8 mouse cellular contexts compared by ENCODE assay signal in the genomic region with DNA sequence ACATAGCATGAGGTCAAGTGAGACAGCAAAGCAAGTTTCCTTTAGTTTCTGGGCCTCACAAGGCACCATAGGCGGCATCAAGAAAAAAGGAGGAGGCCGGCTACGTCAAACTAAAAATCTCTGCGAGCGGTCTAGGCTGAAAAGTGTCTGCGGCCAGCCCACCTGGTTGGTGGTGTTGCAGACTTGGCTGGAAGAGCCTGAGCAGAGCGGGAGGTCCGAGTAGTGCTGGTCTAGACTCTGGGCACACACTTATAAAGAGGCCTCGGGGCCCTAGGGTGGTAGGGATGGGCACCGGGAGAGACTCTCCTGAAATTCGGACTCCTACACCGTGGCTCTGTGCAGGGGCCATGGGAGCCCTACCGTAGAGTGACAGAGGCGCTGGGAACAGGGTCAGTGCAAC. TPM values are rescaled to one million over a fixed set of nuclear protein-coding genes. Genes with fewer than 3 reads are reported as not detected.
A peak's percentile ranks its signal among the peaks of the same experiment; 100 is the strongest.
DNase-seq lines count a peak whose midpoint lies in the region; ATAC-seq lines count a peak whose summit lies in the region.

No protein-coding gene starts in this region.

- DNase-seq in lung, postnatal 14 days: no peak
- peak; percentile 84 for DNase-seq in cerebellum, adult 8-10 months
- peak; percentile 32 to 86 for DNase-seq in frontal cortex, adult 2 months (ENCODE audit: extremely low spot score in 1 of 2, low spot score in 1 of 2)
- peak; percentile 58 to 76 for DNase-seq in left cerebral cortex, postnatal 14 days (ENCODE audit: low spot score in 2 of 2)
- DNase-seq in gastrocnemius, adult 18-20 months (ENCODE audit: low spot score): no peak

- WGBS in lung, embryonic 15.5 days: 4% methylated on average over 14 of the region's 14 CpGs
- WGBS in neural tube, embryonic 12.5 days: 3% methylated on average over 14 of the region's 14 CpGs

- H3K36me3 ChIP-seq in lung, embryonic 15.5 days: no peaks in the 10 kb centered on the region
- no peaks in the 10 kb centered on the region for H3K36me3 ChIP-seq in neural tube, embryonic 12.5 days

- no peaks in the 10 kb centered on the region for H3K9me3 ChIP-seq in lung, embryonic 15.5 days
- no peaks in the 10 kb centered on the region for H3K9me3 ChIP-seq in neural tube, embryonic 12.5 days

- H3K27me3 ChIP-seq in lung, embryonic 15.5 days: no peaks in the 10 kb centered on the region; the same call in 1 of the 2 replicates
- H3K27me3 ChIP-seq in neural tube, embryonic 12.5 days (replicated peaks): peaks cover 3% of the 10 kb centered on the region

- ATAC-seq in lung, embryonic 15.5 days (ENCODE audit: borderline replicate concordance, extremely low read depth, low FRiP score, low TSS enrichment): peak; percentile 73; the same call in 1 of the 2 replicates
- ATAC-seq in neural tube, embryonic 12.5 days (ENCODE audit: low FRiP score, low read depth): no peak
- ATAC-seq in CD4-positive, CD25-positive, alpha-beta regulatory T cell, adult 4 months: no peak

- no peak overlapping the region for H3K9ac ChIP-seq in lung, embryonic 15.5 days
- H3K9ac ChIP-seq in neural tube, embryonic 12.5 days: 0 out of 2 replicates have a peak overlapping the region, but pooled peaks have one; percentile 13

- H3K4me1 ChIP-seq in lung, embryonic 15.5 days: peaks cover 12% of the 10 kb centered on the region
- H3K4me1 ChIP-seq in neural tube, embryonic 12.5 days: peaks cover 9% of the 10 kb centered on the region; the same call in 1 of the 2 replicates

- peak overlapping the region; percentile 39 for H3K4me3 ChIP-seq in lung, embryonic 15.5 days
- peak overlapping the region; percentile 30; the same call in 1 of the 2 replicates for H3K4me3 ChIP-seq in neural tube, embryonic 12.5 days

- peak overlapping the region; percentile 61 for H3K4me2 ChIP-seq in lung, embryonic 15.5 days
- H3K4me2 ChIP-seq in neural tube, embryonic 12.5 days (replicated peaks): peak overlapping the region; percentile 63

- intact Hi-C loops in left cerebral cortex, postnatal 14 days (cut with DNase I): loop anchor here (5.0 kb wide), 1 partner anchor 58 kb away; the partner anchor contains the start of gene Mpzl3

- H3K27ac ChIP-seq in lung, embryonic 15.5 days: no peak overlapping the region
- no peak overlapping the region for H3K27ac ChIP-seq in neural tube, embryonic 12.5 days

RNA-seq across cellular contexts. Expression of gene Scn2b, which starts 1.9 kb away (rescaled TPM):
- polyA plus RNA-seq in lung, embryonic 15.5 days (2015; fragmentation: Nextera tagmentation; extraction: Ambion mirVana): 4.0 and 4.2 TPM in 2 replicates
- polyA plus RNA-seq in frontal cortex, adult 2 months (2012; rRNA removed): 82.9 and 83.5 TPM in 2 replicates
- 100 to 1,000 TPM; 174 to 177 TPM for total RNA-seq in left cerebral cortex, postnatal 14 days (2021)
- 4.2 and 4.8 TPM in 2 replicates for polyA plus RNA-seq in neural tube, embryonic 12.5 days (2016; fragmentation: Nextera tagmentation; extraction: Ambion mirVana)
- under 1 TPM; 0.30 to 0.39 TPM for polyA plus RNA-seq in CD4-positive, CD25-positive, alpha-beta regulatory T cell, adult 4 months (2017; shearing (Covaris generic))
- total RNA-seq in gastrocnemius, adult 18-20 months (2021): 1 to 10 TPM; 2.2 to 2.5 TPM

RNA-seq across cellular contexts. Expression of gene Scn4b, which starts 22.5 kb away (rescaled TPM):
- polyA plus RNA-seq in lung, embryonic 15.5 days (2015; fragmentation: Nextera tagmentation; extraction: Ambion mirVana): 0.48 and 0.65 TPM in 2 replicates
- polyA plus RNA-seq in frontal cortex, adult 2 months (2012; rRNA removed): 17.4 and 32.4 TPM in 2 replicates
- total RNA-seq in left cerebral cortex, postnatal 14 days (2021): 10 to 100 TPM; 11.3 to 16.2 TPM
- 0.18 and 0.27 TPM in 2 replicates for polyA plus RNA-seq in neural tube, embryonic 12.5 days (2016; fragmentation: Nextera tagmentation; extraction: Ambion mirVana)
- polyA plus RNA-seq in CD4-positive, CD25-positive, alpha-beta regulatory T cell, adult 4 months (2017; shearing (Covaris generic)): under 1 TPM in 1 of 2 experiments, not detected in 1; 0.07 TPM
- total RNA-seq in gastrocnemius, adult 18-20 months (2021): 100 to 1,000 TPM; 256 to 268 TPM

RNA-seq across cellular contexts. Expression of gene Jaml, which starts 36.7 kb away (rescaled TPM):
- polyA plus RNA-seq in lung, embryonic 15.5 days (2015; fragmentation: Nextera tagmentation; extraction: Ambion mirVana): 0.35 and 0.76 TPM in 2 replicates
- polyA plus RNA-seq in frontal cortex, adult 2 months (2012; rRNA removed): 0.32 and 0.59 TPM in 2 replicates
- total RNA-seq in left cerebral cortex, postnatal 14 days (2021): under 1 TPM; 0.35 to 0.57 TPM
- polyA plus RNA-seq in neural tube, embryonic 12.5 days (2016; fragmentation: Nextera tagmentation; extraction: Ambion mirVana): 0.10 and 0.49 TPM in 2 replicates
- 1 to 10 TPM; 3.8 to 5.3 TPM for polyA plus RNA-seq in CD4-positive, CD25-positive, alpha-beta regulatory T cell, adult 4 months (2017; shearing (Covaris generic))
- under 1 TPM; 0.14 to 0.40 TPM for total RNA-seq in gastrocnemius, adult 18-20 months (2021)

Comparison
In these comparisons a context has a peak if more than half of its experiments do, and no peak if none do; other contexts are left out.
1. DNase-seq: peak in cerebellum, adult 8-10 months (single experiment), frontal cortex, adult 2 months (2 of 2) and left cerebral cortex, postnatal 14 days (2 of 2); none in lung, postnatal 14 days (single experiment) and gastrocnemius, adult 18-20 months (single experiment).
2. RNA of gene Scn2b, which starts 1.9 kb away (polyA plus RNA-seq): 82.9 to 83.5 TPM in frontal cortex, adult 2 months; 4.0 to 4.2 TPM in lung, embryonic 15.5 days, 4.2 to 4.8 TPM in neural tube, embryonic 12.5 days and 0.30 to 0.39 TPM in CD4-positive, CD25-positive, alpha-beta regulatory T cell, adult 4 months; every median in the first group is over 10 times any median in the second.
3. RNA of gene Scn4b, which starts 22.5 kb away (polyA plus RNA-seq): 17.4 to 32.4 TPM in frontal cortex, adult 2 months; 0.48 to 0.65 TPM in lung, embryonic 15.5 days, 0.18 to 0.27 TPM in neural tube, embryonic 12.5 days and 0.07 TPM in CD4-positive, CD25-positive, alpha-beta regulatory T cell, adult 4 months; every median in the first group is over 10 times any median in the second.